Mouse (Mus musculus) testis, adult 2 months (tissue): ENCODE data around the gene Ppm1a. TPM values are rescaled to one million over a fixed set of nuclear protein-coding genes. Genes with fewer than 3 reads are reported as not detected.

ENCODE experiments used
- H3K27ac ChIP-seq: fragments of 200-500 bp; 2 replicates; pipeline ENCODE4 v1.5.1; 2012; ENCODE audit warnings: low read depth, low read length; ENCODE audit not compliant: control insufficient read depth, insufficient read depth
- H3K27me3 ChIP-seq: fragments of 200-500 bp; 2 replicates; pipeline ENCODE4 v1.6.1; 2012; ENCODE audit warnings: mild to moderate bottlenecking, low read length, moderate library complexity; ENCODE audit not compliant: control insufficient read depth, insufficient read depth
- H3K36me3 ChIP-seq: fragments of 200-500 bp; 2 replicates; pipeline ENCODE4 v1.6.1; 2012; ENCODE audit warnings: mild to moderate bottlenecking, low read length; ENCODE audit not compliant: control insufficient read depth, insufficient read depth
- H3K4me1 ChIP-seq: fragments of 200-500 bp; 2 replicates; pipeline ENCODE4 v1.6.1; 2012; ENCODE audit warnings: low read length; ENCODE audit not compliant: control insufficient read depth, insufficient read depth
- H3K4me3 ChIP-seq: fragments of 200-500 bp; 2 replicates; pipeline ENCODE4 v1.5.1; 2012; ENCODE audit warnings: low read depth, mild to moderate bottlenecking, low read length, moderate library complexity, mixed read lengths; ENCODE audit not compliant: control insufficient read depth
- CTCF ChIP-seq: fragments of 200-500 bp; IDR thresholded peaks from 2 replicates; pipeline ENCODE4 v1.5.1; 2012; ENCODE audit warnings: low read depth, mild to moderate bottlenecking, inconsistent platforms, low read length, moderate library complexity; ENCODE audit not compliant: control insufficient read depth, insufficient read depth, insufficient replicate concordance
- POLR2A ChIP-seq: fragments of 200-500 bp; IDR thresholded peaks from 2 replicates; pipeline ENCODE4 v1.6.1; 2012; ENCODE audit warnings: low read depth, mild to moderate bottlenecking, inconsistent platforms, low read length, moderate library complexity; ENCODE audit not compliant: control insufficient read depth
- polyA plus RNA-seq: library from polyadenylated mRNA; depleted of rRNA; stranded (reverse); fragments of >200 nt; gene quantifications from 2 replicates; pipeline ENCODE4 v1.2.3, GENCODE M21; 2012; rRNA removed

The Ppm1a gene
- 204 and 252 TPM in 2 replicates for polyA plus RNA-seq

DNA sequence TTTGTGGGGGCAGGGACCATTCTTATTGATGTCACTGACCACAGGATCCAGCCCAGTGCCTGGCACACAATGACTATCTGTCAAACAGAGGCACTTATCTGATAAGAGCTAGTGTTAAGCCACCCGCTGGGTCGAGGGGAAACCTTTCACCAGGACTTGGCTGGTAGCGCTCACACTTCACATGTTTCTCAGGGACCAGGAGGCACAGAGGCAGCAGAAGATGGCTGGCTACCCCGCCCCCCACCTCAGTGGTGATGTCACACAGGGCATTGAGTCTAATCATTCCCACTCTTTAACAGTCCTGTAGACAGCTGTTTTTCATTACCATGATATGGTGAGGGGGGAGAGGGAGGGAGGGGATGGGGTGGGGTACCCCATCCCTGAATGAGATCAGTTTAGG is at the start of gene Ppm1a:
TSS of gene Ppm1a (plus strand) at position 370 of the 400 bp plus-strand sequence.
- no peaks in the 10 kb centered on the region for H3K4me1 ChIP-seq
- peak within 1 kb of the TSS; percentile 93 for H3K4me3 ChIP-seq
- no peak for TF ChIP-seq CTCF
- peak; percentile 71; the same call in 1 of the 2 replicates for TF ChIP-seq POLR2A
- peak within 1 kb of the TSS; percentile 95 for H3K27ac ChIP-seq
- H3K27me3 ChIP-seq: no peaks in the 10 kb centered on the region
- no peaks in the 10 kb centered on the region; the same call in 1 of the 2 replicates for H3K36me3 ChIP-seq

DNA sequence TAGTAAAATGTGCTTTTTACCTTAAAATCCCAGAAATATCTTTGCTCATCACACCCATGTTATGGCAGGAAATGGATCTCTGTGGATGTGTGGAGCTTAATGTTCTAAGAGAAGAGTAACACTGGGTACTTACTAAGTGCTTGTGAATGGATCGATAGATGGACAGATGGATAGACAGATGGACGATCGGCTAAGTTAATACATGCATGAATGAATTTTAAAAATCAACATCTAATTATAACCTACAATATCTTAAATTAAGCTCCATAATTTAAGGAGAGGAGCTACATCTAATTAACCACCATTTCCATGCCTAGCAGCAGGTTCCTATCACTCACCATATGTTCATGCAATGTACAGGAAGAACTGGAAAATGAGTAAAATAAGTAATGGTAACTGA is 47.3 kb upstream of the Ppm1a start:
- no peak for TF ChIP-seq CTCF
- no peak for TF ChIP-seq POLR2A
- no peak overlapping the region for H3K27ac ChIP-seq
- H3K4me3 ChIP-seq: no peak overlapping the region
- H3K36me3 ChIP-seq: no peaks in the 10 kb centered on the region
- no peaks in the 10 kb centered on the region for H3K4me1 ChIP-seq
- no peaks in the 10 kb centered on the region for H3K27me3 ChIP-seq

DNA sequence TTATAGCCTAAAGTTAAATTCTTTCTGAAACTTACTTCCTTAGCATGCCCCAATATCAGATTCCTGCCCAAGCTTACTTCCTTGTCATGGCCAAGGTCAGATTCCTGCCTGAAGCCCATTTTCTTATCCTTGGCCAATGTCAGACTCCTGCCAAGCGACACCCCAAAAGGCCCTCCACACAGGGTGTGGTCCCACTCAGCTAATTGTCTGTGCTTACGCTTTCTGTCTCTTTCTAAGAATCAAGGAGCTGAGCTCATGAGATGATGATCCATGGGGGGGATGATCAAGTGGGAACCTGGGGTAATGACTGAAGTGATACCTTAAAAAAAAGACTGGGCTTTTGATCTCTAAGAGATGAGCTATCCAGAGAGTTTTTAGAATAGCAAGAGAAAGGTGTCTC is 42.4 kb upstream of the Ppm1a start:
- H3K4me3 ChIP-seq: no peak overlapping the region
- no peak overlapping the region for H3K27ac ChIP-seq
- TF ChIP-seq CTCF (no peak), POLR2A (no peak)
- H3K27me3 ChIP-seq: no peaks in the 10 kb centered on the region
- H3K36me3 ChIP-seq: no peaks in the 10 kb centered on the region
- no peaks in the 10 kb centered on the region for H3K4me1 ChIP-seq

DNA sequence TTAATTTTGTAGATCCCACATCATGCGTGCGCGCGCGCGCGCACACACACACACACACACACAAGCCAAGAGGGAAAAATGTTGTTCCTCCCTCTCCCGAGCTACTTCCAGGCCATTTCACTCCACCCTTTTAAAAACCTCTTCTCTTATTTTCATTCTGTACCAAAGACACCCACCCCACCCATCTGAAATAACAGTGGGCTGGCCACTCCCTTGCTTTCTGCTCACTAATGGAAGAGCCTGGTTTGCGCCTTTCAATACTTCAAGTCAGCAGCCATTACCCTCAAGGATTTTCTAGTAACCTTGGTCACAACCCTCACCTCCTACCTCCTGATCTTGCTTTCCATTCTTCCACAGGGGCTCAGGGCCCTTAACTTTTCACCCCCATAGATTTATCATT is 41.4 kb upstream of the Ppm1a start:
- TF ChIP-seq POLR2A (no peak), CTCF (no peak)
- H3K27ac ChIP-seq: no peak overlapping the region
- H3K4me3 ChIP-seq: no peak overlapping the region
- no peaks in the 10 kb centered on the region for H3K4me1 ChIP-seq
- H3K27me3 ChIP-seq: no peaks in the 10 kb centered on the region
- H3K36me3 ChIP-seq: no peaks in the 10 kb centered on the region

DNA sequence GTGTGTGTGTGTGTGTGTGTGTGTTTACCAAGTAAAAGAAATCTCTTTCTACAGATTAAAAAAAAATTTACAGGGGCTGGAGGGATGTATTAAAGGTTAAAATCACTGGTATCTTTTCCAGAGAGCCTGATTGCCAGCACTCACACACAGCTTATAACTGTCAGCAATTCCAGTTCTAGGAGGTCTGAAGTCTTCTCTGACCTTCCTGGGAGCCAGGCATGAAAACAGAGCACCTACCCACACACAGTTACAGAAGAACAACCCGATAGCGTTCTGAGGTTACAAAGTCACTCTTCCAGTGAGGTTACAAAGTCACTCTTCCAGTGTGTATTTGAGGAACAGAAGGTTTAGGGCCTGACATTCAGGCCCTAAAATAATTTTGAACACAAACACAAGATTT is 38.2 kb upstream of the Ppm1a start:
- TF ChIP-seq POLR2A: no peak
- no peak for TF ChIP-seq CTCF
- Histone ChIP-seq H3K27me3 (no peaks in the 10 kb centered on the region), H3K36me3 (no peaks in the 10 kb centered on the region), H3K27ac (no peak overlapping the region), H3K4me1 (peaks cover 2% of the 10 kb centered on the region; the same call in 1 of the 2 replicates), H3K4me3 (no peak overlapping the region)

DNA sequence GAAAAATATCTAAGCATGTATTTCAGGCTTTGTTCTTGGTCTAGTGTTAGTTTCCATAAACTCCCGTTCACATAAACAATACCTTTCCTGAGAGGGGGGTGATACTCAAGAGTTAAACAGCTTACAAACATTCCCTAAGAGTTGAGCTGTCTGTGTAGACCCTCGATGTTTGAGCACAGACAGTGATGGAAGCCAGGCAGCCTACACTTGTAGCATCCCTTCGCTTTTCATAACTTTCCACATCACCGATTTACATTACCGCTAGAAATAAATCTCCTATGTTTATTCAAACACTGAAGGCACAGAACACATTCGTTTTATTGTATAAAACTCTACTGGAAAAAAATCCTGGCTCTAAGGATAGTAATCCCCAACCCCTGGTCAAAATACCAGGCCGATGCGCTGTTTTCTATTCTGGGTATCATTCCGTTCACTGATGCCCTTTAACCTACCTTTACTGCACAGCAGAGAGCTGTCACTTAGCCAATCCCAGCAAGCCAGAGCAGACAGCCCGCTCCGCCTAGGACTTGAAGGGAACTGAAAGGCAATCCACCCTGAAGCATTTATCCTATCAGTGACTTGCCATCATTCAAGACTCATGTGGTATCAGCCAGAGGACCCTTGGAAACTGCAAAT is 37.7 kb upstream of the Ppm1a start:
- TF ChIP-seq CTCF: no peak
- TF ChIP-seq POLR2A: no peak
- Histone ChIP-seq H3K36me3 (no peaks in the 10 kb centered on the region), H3K27ac (no peak overlapping the region), H3K4me3 (no peak overlapping the region), H3K4me1 (peaks cover 2% of the 10 kb centered on the region; the same call in 1 of the 2 replicates), H3K27me3 (no peaks in the 10 kb centered on the region)

DNA sequence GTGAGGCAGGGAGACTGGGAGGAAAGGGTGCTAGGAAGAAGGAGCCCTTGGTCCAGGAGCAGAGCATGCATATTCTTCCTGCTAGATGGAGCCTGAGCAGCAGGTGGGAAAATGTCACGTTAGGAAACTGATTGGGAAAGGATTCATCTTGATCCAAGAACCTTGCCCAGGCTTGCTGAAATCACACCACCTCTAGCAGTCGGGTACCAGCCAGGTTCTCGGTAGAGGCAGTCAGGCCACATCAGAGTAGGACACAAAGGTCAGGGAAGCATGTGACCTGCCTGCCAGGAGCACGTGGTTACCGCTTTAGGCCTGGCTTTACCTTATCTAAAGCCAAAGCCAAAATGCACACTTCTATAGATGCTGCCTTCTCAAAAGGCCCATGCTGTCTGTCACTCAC is 35.5 kb upstream of the Ppm1a start:
- Histone ChIP-seq H3K36me3 (no peaks in the 10 kb centered on the region), H3K4me1 (peaks cover 2% of the 10 kb centered on the region; the same call in 1 of the 2 replicates), H3K27ac (no peak overlapping the region), H3K27me3 (no peaks in the 10 kb centered on the region), H3K4me3 (no peak overlapping the region)
- TF ChIP-seq POLR2A (no peak), CTCF (no peak)
